Mouse (Mus musculus): ENCODE results near the gene Chd2. TPM values are rescaled to one million over a fixed set of nuclear protein-coding genes. Genes with fewer than 3 reads are reported as not detected.

Chd2 gene
- total RNA-seq, 1 experiment from 2014 or later: 241 TPM

GRCm38 (mm10) chr7:73568801-73569403 is 27.3 kb upstream of the Chd2 start:
- peak; percentile 56; the same call in 1 of the 2 replicates for ATAC-seq (replicated peaks; ENCODE audit: insufficient number of reproducible peaks, low FRiP score, low TSS enrichment, poor library complexity, severe bottlenecking)

GRCm38 (mm10) chr7:73567754-73568161 is 26.1 kb upstream of the Chd2 start:
- no peak for ATAC-seq (replicated peaks; ENCODE audit: insufficient number of reproducible peaks, low FRiP score, low TSS enrichment, poor library complexity, severe bottlenecking)

- ATAC-seq (replicated peaks; ENCODE audit: insufficient number of reproducible peaks, low FRiP score, low TSS enrichment, poor library complexity, severe bottlenecking): no peak
Measured at GRCm38 (mm10) chr7:73564131-73564530, 22.5 kb upstream of the Chd2 start.

- ATAC-seq (replicated peaks; ENCODE audit: insufficient number of reproducible peaks, low FRiP score, low TSS enrichment, poor library complexity, severe bottlenecking): no peak
Measured at GRCm38 (mm10) chr7:73561492-73562055, 19.9 kb upstream of the Chd2 start.

- no peak for ATAC-seq (replicated peaks; ENCODE audit: insufficient number of reproducible peaks, low FRiP score, low TSS enrichment, poor library complexity, severe bottlenecking)
Measured at GRCm38 (mm10) chr7:73560811-73561210, 19.2 kb upstream of the Chd2 start.

GRCm38 (mm10) chr7:73559853-73560190 is 18.2 kb upstream of the Chd2 start:
- ATAC-seq (replicated peaks; ENCODE audit: insufficient number of reproducible peaks, low FRiP score, low TSS enrichment, poor library complexity, severe bottlenecking): no peak

GRCm38 (mm10) chr7:73559170-73559852 is 17.7 kb upstream of the Chd2 start:
- ATAC-seq (replicated peaks; ENCODE audit: insufficient number of reproducible peaks, low FRiP score, low TSS enrichment, poor library complexity, severe bottlenecking): no peak

- ATAC-seq (replicated peaks; ENCODE audit: insufficient number of reproducible peaks, low FRiP score, low TSS enrichment, poor library complexity, severe bottlenecking): peak; percentile 94
Measured at GRCm38 (mm10) chr7:73558293-73559169, 16.9 kb upstream of the Chd2 start.

GRCm38 (mm10) chr7:73557671-73558265 is 16.1 kb upstream of the Chd2 start:
- no peak for ATAC-seq (replicated peaks; ENCODE audit: insufficient number of reproducible peaks, low FRiP score, low TSS enrichment, poor library complexity, severe bottlenecking)

- ATAC-seq (replicated peaks; ENCODE audit: insufficient number of reproducible peaks, low FRiP score, low TSS enrichment, poor library complexity, severe bottlenecking): no peak
Measured at GRCm38 (mm10) chr7:73556688-73557667, 15.3 kb upstream of the Chd2 start.

- no peak for ATAC-seq (replicated peaks; ENCODE audit: insufficient number of reproducible peaks, low FRiP score, low TSS enrichment, poor library complexity, severe bottlenecking)
Measured at GRCm38 (mm10) chr7:73555918-73556580, 14.4 kb upstream of the Chd2 start.

- ATAC-seq (replicated peaks; ENCODE audit: insufficient number of reproducible peaks, low FRiP score, low TSS enrichment, poor library complexity, severe bottlenecking): no peak
Measured at GRCm38 (mm10) chr7:73554849-73555248, 13.2 kb upstream of the Chd2 start.

- ATAC-seq (replicated peaks; ENCODE audit: insufficient number of reproducible peaks, low FRiP score, low TSS enrichment, poor library complexity, severe bottlenecking): no peak
Measured at GRCm38 (mm10) chr7:73553160-73553559, 11.5 kb upstream of the Chd2 start.

- ATAC-seq (replicated peaks; ENCODE audit: insufficient number of reproducible peaks, low FRiP score, low TSS enrichment, poor library complexity, severe bottlenecking): peak; percentile 66; the same call in 1 of the 2 replicates
Measured at GRCm38 (mm10) chr7:73552054-73552750, 10.6 kb upstream of the Chd2 start.

- ATAC-seq (replicated peaks; ENCODE audit: insufficient number of reproducible peaks, low FRiP score, low TSS enrichment, poor library complexity, severe bottlenecking): no peak
Measured at GRCm38 (mm10) chr7:73551370-73551769, 9.7 kb upstream of the Chd2 start.

- ATAC-seq (replicated peaks; ENCODE audit: insufficient number of reproducible peaks, low FRiP score, low TSS enrichment, poor library complexity, severe bottlenecking): no peak
Measured at GRCm38 (mm10) chr7:73548051-73548450, 6.4 kb upstream of the Chd2 start.
